Mouse (Mus musculus) ES-E14 (cell line): ENCODE measurements around the gene Ppm1m.
"Not testable (repeated sequence)": the region's sequence is repeated elsewhere in the genome, so short reads cannot be mapped to it uniquely, and the experiment has no call there.

Experiments
- CHD2 ChIP-seq: IDR thresholded peaks from 2 replicates; pipeline ENCODE4 v1.6.1; 2014; ENCODE audit warnings: mild to moderate bottlenecking, low read depth, low read length, inconsistent platforms
- HCFC1 ChIP-seq: IDR thresholded peaks from 2 replicates; pipeline ENCODE4 v1.6.1; 2012; ENCODE audit warnings: low read length, inconsistent platforms, borderline replicate concordance; ENCODE audit not compliant: insufficient read depth
- MAFK ChIP-seq: IDR thresholded peaks from 2 replicates; pipeline ENCODE4 v1.6.1; 2014; ENCODE audit warnings: mild to moderate bottlenecking, low read depth, low read length, inconsistent platforms; ENCODE audit not compliant: insufficient read depth
- ZC3H11A ChIP-seq: IDR thresholded peaks from 2 replicates; pipeline ENCODE4 v1.6.1; 2012; ENCODE audit warnings: low read depth, mild to moderate bottlenecking, inconsistent platforms, low read length, borderline replicate concordance
- ZNF384 ChIP-seq: IDR thresholded peaks from 2 replicates; pipeline ENCODE4 v1.6.1; 2012; ENCODE audit warnings: low read depth, low read length, inconsistent platforms

DNA sequence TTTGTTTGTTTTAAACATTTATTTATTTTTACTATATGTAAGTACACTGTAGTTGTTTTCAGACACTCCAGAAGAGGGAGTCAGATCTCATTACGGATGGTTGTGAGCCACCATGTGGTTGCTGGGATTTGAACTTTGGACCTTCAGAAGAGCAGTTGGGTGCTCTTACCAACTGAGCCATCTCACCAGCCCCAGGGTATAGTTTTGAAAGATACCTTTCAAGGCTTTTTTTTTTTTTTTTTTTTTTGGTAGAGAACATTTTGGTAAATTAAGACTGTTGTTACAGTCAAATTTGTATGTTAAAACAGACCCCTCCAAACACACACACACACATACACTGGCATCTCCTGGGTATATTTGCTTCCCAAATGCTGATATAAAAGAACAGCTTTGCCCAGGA lies 30.5 kb downstream of the Ppm1m start:
- not testable (repeated sequence) for TF ChIP-seq CHD2, MAFK, ZC3H11A, HCFC1, ZNF384
